ENCODE assay signal across 10 mouse cellular contexts in genomic region chr10:82986993-82987349, GRCm38 (mm10). TPM values are rescaled to one million over a fixed set of nuclear protein-coding genes. Genes with fewer than 3 reads are reported as not detected.
DNase-seq lines count a peak whose midpoint lies in the region; ATAC-seq and TF ChIP-seq lines count a peak whose summit lies in the region.
"Had no signal": no experiment of that assay in that cellular context is flagged by ENCODE, and none has a peak within 500 bp of the region (broad histone marks: within the 10 kb centered on the region; RNA-seq: fewer than 3 reads in every experiment).

No protein-coding gene starts in this region.

- 42% methylated on average over 8 of the region's 8 CpGs for WGBS in heart, embryonic 10.5 days
- 12% methylated on average over 8 of the region's 8 CpGs for WGBS in forebrain, embryonic 13.5 days
- WGBS in liver, embryonic 14.5 days (ENCODE audit: insufficient replicate concordance) = 8% methylated on average over 8 of the region's 8 CpGs

- H3K4me2 ChIP-seq in forebrain, embryonic 13.5 days = peak overlapping the region; percentile 92
- peak overlapping the region; percentile 95 for H3K4me2 ChIP-seq in liver, embryonic 14.5 days (ENCODE audit: low read depth)

- no peaks in the 10 kb centered on the region for H3K36me3 ChIP-seq in heart, embryonic 10.5 days
- H3K36me3 ChIP-seq in forebrain, embryonic 13.5 days (ENCODE audit: poor library complexity, severe bottlenecking) = no peaks in the 10 kb centered on the region
- H3K36me3 ChIP-seq in liver, embryonic 14.5 days (replicated peaks; ENCODE audit: control insufficient read depth, insufficient read depth, low read depth) = no peaks in the 10 kb centered on the region

- TF ChIP-seq CTCF in liver, embryonic 14.5 days (IDR thresholded peaks at IDR 0.05; ENCODE audit: low read depth) = no peak

- H3K27me3 ChIP-seq in heart, embryonic 10.5 days (ENCODE audit: insufficient read depth, poor library complexity, severe bottlenecking) = peaks cover 40% of the 10 kb centered on the region
- peaks cover 22% of the 10 kb centered on the region for H3K27me3 ChIP-seq in forebrain, embryonic 13.5 days
- peaks cover 20% of the 10 kb centered on the region for H3K27me3 ChIP-seq in liver, embryonic 14.5 days (ENCODE audit: control insufficient read depth, insufficient read depth, low read length)

- intact Hi-C loops in heart, postnatal 36 days (cut with DNase I) = loop anchor here (2.0 to 5.0 kb wide), 3 partner anchors 18 to 195 kb away; no protein-coding TSS in a partner anchor
- intact Hi-C loops in gastrocnemius, postnatal 36 days (cut with DNase I) = loop anchor here (5.0 kb wide), 1 partner anchor 195 kb away; no protein-coding TSS in a partner anchor

- TF ChIP-seq EP300 in liver, embryonic 14.5 days (IDR thresholded peaks at IDR 0.05; ENCODE audit: low read depth) = no peak

- no peaks in the 10 kb centered on the region for H3K9me3 ChIP-seq in heart, embryonic 10.5 days
- H3K9me3 ChIP-seq in forebrain, embryonic 13.5 days (replicated peaks) = no peaks in the 10 kb centered on the region
- H3K9me3 ChIP-seq in liver, embryonic 14.5 days (ENCODE audit: control insufficient read depth, low read length) = no peaks in the 10 kb centered on the region

- peaks cover 52% of the 10 kb centered on the region for H3K4me1 ChIP-seq in heart, embryonic 10.5 days
- peaks cover 59% of the 10 kb centered on the region for H3K4me1 ChIP-seq in forebrain, embryonic 13.5 days
- peaks cover 46 to 49% of the 10 kb centered on the region in 2 experiments for H3K4me1 ChIP-seq in liver, embryonic 14.5 days (replicated peaks; ENCODE audit: control insufficient read depth in 2 of 2, insufficient read depth in 2 of 2, low read length in 1 of 2)

- peak overlapping the region; percentile 86 for H3K4me3 ChIP-seq in heart, embryonic 10.5 days
- peak overlapping the region; percentile 60 for H3K4me3 ChIP-seq in forebrain, embryonic 13.5 days
- H3K4me3 ChIP-seq in liver, embryonic 14.5 days (ENCODE audit: insufficient read depth in 1 of 2, low read depth in 2 of 2, low read length in 2 of 2) = peak overlapping the region; percentile 66 to 97

- H3K9ac ChIP-seq in forebrain, embryonic 13.5 days = peak overlapping the region; percentile 89
- H3K9ac ChIP-seq in liver, embryonic 14.5 days (replicated peaks) = peak overlapping the region; percentile 91

- DNase-seq in heart, embryonic 10.5 days (ENCODE audit: low spot score) = no peak
- no peak for DNase-seq in heart, postnatal 36 days
- DNase-seq in 416B (ENCODE audit: low read depth) = peak; percentile 44
- DNase-seq in liver, embryonic 14.5 days (ENCODE audit: low read depth in 3 of 3, low spot score in 3 of 3) = no peak
- no peak for DNase-seq in yolk sac, embryonic 10.5 days (ENCODE audit: low spot score)
- DNase-seq in natural killer cell, adult 2 months (ENCODE audit: low spot score in 2 of 2) = no peak
- DNase-seq in gastrocnemius, postnatal 36 days = no peak
- DNase-seq: cerebellum, adult 8-10 months; kidney, postnatal 14 days had no signal

- H3K27ac ChIP-seq in heart, embryonic 10.5 days = 0 out of 2 replicates have a peak overlapping the region, but pooled peaks have one; percentile 29
- H3K27ac ChIP-seq in forebrain, embryonic 13.5 days = no peak overlapping the region
- peak overlapping the region; percentile 53 for H3K27ac ChIP-seq in liver, embryonic 14.5 days

- ATAC-seq in forebrain, embryonic 13.5 days = no peak
- no peak for ATAC-seq in liver, embryonic 14.5 days (ENCODE audit: insufficient read depth)

RNA-seq across cellular contexts. Expression of gene Chst11, which starts 1.7 kb away (rescaled TPM):
- polyA plus RNA-seq in heart, embryonic 10.5 days (2016; fragmentation: Nextera tagmentation; extraction: Ambion mirVana) = 1.2 and 1.5 TPM in 2 replicates
- 1 to 10 TPM; 2.8 to 3.2 TPM for total RNA-seq in heart, postnatal 36 days (2021)
- polyA plus RNA-seq in forebrain, embryonic 13.5 days (2015; fragmentation: Nextera tagmentation; extraction: Ambion mirVana) = 2.1 and 2.5 TPM in 2 replicates
- polyA plus RNA-seq in liver, embryonic 14.5 days (2012; rRNA removed) = 5.2 TPM in 2 replicates
- 1.8 and 2.0 TPM in 2 replicates for polyA plus RNA-seq in liver, embryonic 14.5 days (2014; fragmentation: Nextera tagmentation; extraction: Ambion mirVana)
- 1 to 10 TPM in 1 of 2 experiments, under 1 TPM in 1; 0.77 to 1.2 TPM for total RNA-seq in gastrocnemius, postnatal 36 days (2021)
